Mouse (Mus musculus) olfactory bulb, adult 2 months (tissue): ENCODE data around the gene H13.

Experiments
- CTCF ChIP-seq: fragments of 200-500 bp; IDR thresholded peaks from 2 replicates; pipeline ENCODE4 v1.5.1; 2012; ENCODE audit warnings: low read depth, mild to moderate bottlenecking, low read length, moderate library complexity; ENCODE audit not compliant: insufficient read depth
- POLR2A ChIP-seq: fragments of 200-500 bp; IDR thresholded peaks from 2 replicates; pipeline ENCODE4 v1.6.1; 2012; ENCODE audit warnings: mild to moderate bottlenecking, low read depth, low read length, moderate library complexity; ENCODE audit not compliant: insufficient read depth

DNA sequence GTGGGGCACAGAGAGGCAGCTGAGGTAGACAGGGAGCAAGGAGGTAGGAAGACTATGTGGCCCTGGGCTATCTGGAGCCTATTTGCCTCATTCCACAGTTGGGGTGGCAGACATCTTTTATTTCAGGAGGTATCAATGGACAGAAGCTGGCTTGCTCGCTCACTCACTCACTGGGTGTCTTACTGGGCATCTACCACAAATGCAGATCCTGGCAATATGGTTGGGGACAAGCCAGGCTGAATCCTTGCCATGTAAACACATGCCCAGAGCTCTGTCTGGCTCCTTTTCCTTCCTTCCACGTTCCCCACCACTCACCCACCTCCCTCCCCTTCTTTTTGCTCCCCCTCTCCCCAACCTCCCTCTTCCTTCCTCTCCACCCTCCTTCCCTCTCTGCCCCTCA, 88.2 kb downstream of the H13 start:
- TF ChIP-seq CTCF, result no peak
- no peak for TF ChIP-seq POLR2A
